Mouse (Mus musculus) bone marrow macrophage, adult 2 months (primary cell): ENCODE measurements around the gene Entpd5.

Source experiments
- CTCF ChIP-seq: IDR thresholded peaks from 2 replicates; pipeline ENCODE4 v1.5.1; 2012; ENCODE audit warnings: low read depth, mild to moderate bottlenecking, low read length, moderate library complexity
- POLR2A ChIP-seq: IDR thresholded peaks from 2 replicates; pipeline ENCODE4 v1.6.1; 2012; ENCODE audit warnings: mild to moderate bottlenecking, low read depth, low read length, borderline replicate concordance

DNA sequence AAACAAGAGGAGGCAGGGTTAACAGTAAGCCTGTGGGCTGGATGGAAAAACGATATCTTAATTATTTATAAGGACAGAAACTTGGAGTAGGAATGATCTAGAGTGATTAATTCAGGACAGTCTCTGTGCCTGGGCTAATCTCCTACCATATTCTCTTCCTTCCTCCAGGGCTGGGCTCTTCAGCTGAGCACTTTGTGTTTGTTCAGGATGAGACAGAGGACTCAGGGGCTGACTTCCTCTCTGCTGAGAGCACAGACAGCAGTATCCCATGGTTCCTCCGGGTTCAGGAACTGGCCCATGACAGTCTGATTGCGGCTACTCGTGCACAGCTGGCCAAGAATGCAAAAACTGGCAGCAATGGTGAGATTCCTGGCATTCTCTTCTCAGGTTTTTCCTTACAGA is 81.7 kb downstream of the Entpd5 start:
- TF ChIP-seq CTCF, result no peak
- TF ChIP-seq POLR2A, result no peak
